Mouse (Mus musculus) gastrocnemius, adult 8-10 months (tissue): ENCODE data around the gene Gpr88. TPM values are rescaled to one million over a fixed set of nuclear protein-coding genes. Genes with fewer than 3 reads are reported as not detected.

ENCODE experiments used
- DNase-seq, 2 experiments: peaks; one replicate each; pipeline ENCODE4 v3.0.0; 2022; ENCODE audit warnings: low spot score in 2 of 2
- total RNA-seq, 4 experiments: library from RNA; stranded (reverse); gene quantifications; 2 replicates each; pipeline ENCODE4 v1.2.4; 2022

Gene Gpr88
- total RNA-seq, 4 experiments from 2014 or later: not detected

- no peak for DNase-seq
Measured at GRCm38 (mm10) chr3:116203942-116204341, 49.4 kb downstream of the Gpr88 start.

GRCm38 (mm10) chr3:116200060-116200459 is 53.2 kb downstream of the Gpr88 start:
- no peak for DNase-seq

Other genes with a start within 250 kb of the Gpr88 start
- gene Slc30a7, start 246.1 kb downstream of the Gpr88 start, total RNA-seq: 1 to 10 TPM; 2.2 to 6.9 (median 4.5) TPM
- gene Extl2, start 246.0 kb downstream of the Gpr88 start, total RNA-seq: 10 to 100 TPM; 12.5 to 17.6 (median 15.5) TPM
- gene Vcam1, start 123.8 kb downstream of the Gpr88 start, total RNA-seq: 1 to 10 TPM; 1.4 to 2.3 (median 2.0) TPM
- 10 to 100 TPM; 14.2 to 23.0 (median 17.6) TPM for gene Cdc14a, start 170.5 kb upstream of the Gpr88 start, total RNA-seq